Mouse (Mus musculus): Measurements from ENCODE around the gene Zfp866. TPM values are rescaled to one million over a fixed set of nuclear protein-coding genes. Genes with fewer than 3 reads are reported as not detected.

Zfp866 gene
- total RNA-seq, 1 experiment, result 19.1 TPM

DNA sequence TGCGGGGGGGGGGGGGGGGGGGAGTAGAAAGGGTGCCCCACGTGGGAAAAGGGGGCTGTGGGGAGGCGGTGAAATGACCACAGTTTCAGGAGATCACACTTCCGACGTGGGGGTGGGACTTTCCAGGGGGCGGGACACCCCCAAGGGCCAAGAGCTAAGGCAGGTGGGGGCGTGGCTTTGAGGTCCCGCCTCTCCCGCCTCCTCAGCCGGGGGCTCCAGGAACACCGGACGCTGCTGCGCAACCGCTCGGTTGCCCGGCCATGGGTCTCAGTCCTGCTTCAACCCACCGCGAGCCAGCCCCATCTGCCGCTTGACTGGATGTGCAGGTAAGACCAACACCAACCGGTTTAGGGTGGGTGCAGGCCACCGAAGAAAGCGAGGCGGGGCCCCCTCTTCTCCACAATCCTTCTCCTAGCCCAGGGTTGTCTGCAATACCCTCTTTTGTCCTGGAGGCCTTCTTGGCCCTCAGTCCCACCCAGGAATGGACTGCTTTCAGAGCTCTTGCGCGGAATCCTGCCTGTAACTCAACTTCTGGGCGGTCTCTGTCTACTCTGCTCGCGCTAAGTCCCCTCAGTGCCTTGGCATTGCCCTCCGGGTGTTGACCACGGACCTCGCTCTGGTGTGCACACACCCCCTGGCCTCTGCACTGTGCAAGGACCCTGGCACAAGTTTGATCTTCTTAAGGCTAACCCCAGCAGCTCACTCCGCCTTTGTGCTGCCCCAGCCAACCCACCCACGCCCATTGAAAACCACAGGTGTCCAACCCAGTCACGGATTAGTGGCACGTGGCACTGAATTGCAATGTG is 31.6 kb upstream of the Zfp866 start, which contains the start of gene Lpar2:
Gene Lpar2 (plus strand): TSS at position 44 of the 806 bp plus-strand sequence.
- Histone ChIP-seq H3K9ac (ENCODE audit: insufficient read depth, low read depth, low read length, poor library complexity, severe bottlenecking) (peak within 1 kb of the TSS; percentile 79), H3K27ac (ENCODE audit: insufficient read depth, low read depth, low read length, poor library complexity, severe bottlenecking) (peak within 1 kb of the TSS; percentile 36), H3K9me3 (ENCODE audit: control insufficient read depth, insufficient read depth, low read depth, low read length) (no peaks in the 10 kb centered on the region), H3K36me3 (ENCODE audit: control insufficient read depth, insufficient read depth, low read length, poor library complexity, severe bottlenecking) (peaks cover 5% of the 10 kb centered on the region; the same call in 1 of the 2 replicates), H3K4me1 (ENCODE audit: control insufficient read depth in 2 of 2, insufficient read depth in 2 of 2, low read length in 2 of 2, poor library complexity in 1 of 2) (peaks cover 0 to 19% of the 10 kb centered on the region in 2 experiments; a peak in 1 of 4 replicates), H3K4me3 (ENCODE audit: insufficient read depth in 1 of 2, low read depth in 1 of 2, low read length in 2 of 2, poor library complexity in 1 of 2, severe bottlenecking in 1 of 2) (peak within 1 kb of the TSS; percentile 74 to 83)
- TF ChIP-seq ZNF384 (IDR thresholded peaks at IDR 0.05; ENCODE audit: low read depth, low read length), result no peak
- TF ChIP-seq HCFC1 (IDR thresholded peaks at IDR 0.05; ENCODE audit: borderline replicate concordance, insufficient read depth, low read length), result peak; percentile 30; the same call in 1 of the 2 replicates
- peak; percentile 72 for DNase-seq (ENCODE audit: low read depth, low spot score)
- in situ Hi-C loops (cut with MboI; ENCODE audit: low sequenced_read_pairs in 2 of 2, unreplicated experiment in 2 of 2), result no loop called here

DNA sequence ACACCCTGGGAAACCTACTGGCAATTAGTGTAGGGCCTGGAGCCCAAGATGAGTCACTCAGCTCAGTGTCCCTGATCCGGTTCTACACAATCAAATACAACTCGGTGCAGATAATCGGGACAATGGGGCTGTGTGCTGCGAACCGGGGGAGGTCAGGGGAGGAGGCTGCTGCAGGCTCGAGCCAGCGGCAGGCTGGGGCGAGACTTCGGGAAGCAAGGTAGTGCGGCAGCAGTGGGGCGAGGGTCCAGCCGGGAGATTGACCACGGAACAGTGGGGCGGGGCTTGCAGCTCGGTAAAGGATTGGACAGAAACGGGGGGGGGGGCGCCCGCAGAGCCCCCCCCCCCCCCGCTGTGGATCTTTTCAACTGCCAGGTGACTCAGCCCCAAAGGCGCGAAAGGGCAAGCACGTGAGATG is 31.0 kb upstream of the Zfp866 start:
- TF ChIP-seq ZNF384 (IDR thresholded peaks at IDR 0.05; ENCODE audit: low read depth, low read length) (no peak), ZC3H11A (IDR thresholded peaks at IDR 0.05; ENCODE audit: borderline replicate concordance, low read depth, low read length) (no peak), CHD2 (IDR thresholded peaks at IDR 0.05; ENCODE audit: low read depth, low read length) (no peak), MAFK (IDR thresholded peaks at IDR 0.05; ENCODE audit: insufficient read depth, low read depth, low read length) (no peak), HCFC1 (IDR thresholded peaks at IDR 0.05; ENCODE audit: borderline replicate concordance, insufficient read depth, low read length) (no peak)

DNA sequence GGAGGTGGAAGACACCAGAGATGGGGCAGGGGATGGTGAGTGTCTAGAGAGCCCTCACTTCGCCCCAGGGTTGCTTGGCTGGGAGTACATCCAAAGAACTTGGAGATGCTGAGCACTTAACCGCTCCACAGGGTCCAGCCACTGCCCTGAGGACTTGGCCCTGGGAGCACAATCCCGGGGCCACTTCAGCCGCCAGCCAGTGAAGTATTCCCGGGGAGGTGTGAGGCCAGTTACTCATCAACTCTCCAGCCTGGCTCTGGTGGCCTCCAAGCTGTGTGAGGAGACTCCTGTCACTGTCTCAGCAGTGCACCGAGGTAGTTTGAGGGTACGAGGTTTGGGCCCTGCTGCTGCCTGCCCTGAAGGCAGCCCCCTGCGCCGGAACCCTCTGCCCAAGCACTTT is 29.5 kb upstream of the Zfp866 start:
- Histone ChIP-seq H3K4me3 (ENCODE audit: insufficient read depth in 1 of 2, low read depth in 1 of 2, low read length in 2 of 2, poor library complexity in 1 of 2, severe bottlenecking in 1 of 2) (no peak overlapping the region), H3K36me3 (ENCODE audit: control insufficient read depth, insufficient read depth, low read length, poor library complexity, severe bottlenecking) (peaks cover 5% of the 10 kb centered on the region; the same call in 1 of the 2 replicates), H3K4me1 (ENCODE audit: control insufficient read depth in 2 of 2, insufficient read depth in 2 of 2, low read length in 2 of 2, poor library complexity in 1 of 2) (peaks cover 0 to 17% of the 10 kb centered on the region in 2 experiments; a peak in 1 of 4 replicates), H3K27ac (ENCODE audit: insufficient read depth, low read depth, low read length, poor library complexity, severe bottlenecking) (no peak overlapping the region), H3K9ac (ENCODE audit: insufficient read depth, low read depth, low read length, poor library complexity, severe bottlenecking) (no peak overlapping the region), H3K9me3 (ENCODE audit: control insufficient read depth, insufficient read depth, low read depth, low read length) (no peaks in the 10 kb centered on the region)
- TF ChIP-seq MAFK (IDR thresholded peaks at IDR 0.05; ENCODE audit: insufficient read depth, low read depth, low read length) (no peak), CHD2 (IDR thresholded peaks at IDR 0.05; ENCODE audit: low read depth, low read length) (no peak), HCFC1 (IDR thresholded peaks at IDR 0.05; ENCODE audit: borderline replicate concordance, insufficient read depth, low read length) (no peak), ZNF384 (IDR thresholded peaks at IDR 0.05; ENCODE audit: low read depth, low read length) (no peak), ZC3H11A (IDR thresholded peaks at IDR 0.05; ENCODE audit: borderline replicate concordance, low read depth, low read length) (no peak)
- DNase-seq (ENCODE audit: low read depth, low spot score), result no peak
- in situ Hi-C loops (cut with MboI; ENCODE audit: low sequenced_read_pairs in 2 of 2, unreplicated experiment in 2 of 2), result no loop called here

More for the DNA sequence above, 31.0 kb upstream of the Zfp866 start:
- Histone ChIP-seq H3K27ac (ENCODE audit: insufficient read depth, low read depth, low read length, poor library complexity, severe bottlenecking) (peak overlapping the region; percentile 36), H3K4me3 (ENCODE audit: insufficient read depth in 1 of 2, low read depth in 1 of 2, low read length in 2 of 2, poor library complexity in 1 of 2, severe bottlenecking in 1 of 2) (peak overlapping the region; percentile 74 to 83), H3K36me3 (ENCODE audit: control insufficient read depth, insufficient read depth, low read length, poor library complexity, severe bottlenecking) (peaks cover 5% of the 10 kb centered on the region; the same call in 1 of the 2 replicates), H3K9ac (ENCODE audit: insufficient read depth, low read depth, low read length, poor library complexity, severe bottlenecking) (peak overlapping the region; percentile 79), H3K9me3 (ENCODE audit: control insufficient read depth, insufficient read depth, low read depth, low read length) (no peaks in the 10 kb centered on the region), H3K4me1 (ENCODE audit: control insufficient read depth in 2 of 2, insufficient read depth in 2 of 2, low read length in 2 of 2, poor library complexity in 1 of 2) (peaks cover 0 to 19% of the 10 kb centered on the region in 2 experiments; a peak in 1 of 4 replicates)
- no peak for DNase-seq (ENCODE audit: low read depth, low spot score)
- in situ Hi-C loops (cut with MboI; ENCODE audit: low sequenced_read_pairs in 2 of 2, unreplicated experiment in 2 of 2), result no loop called here

DNA sequence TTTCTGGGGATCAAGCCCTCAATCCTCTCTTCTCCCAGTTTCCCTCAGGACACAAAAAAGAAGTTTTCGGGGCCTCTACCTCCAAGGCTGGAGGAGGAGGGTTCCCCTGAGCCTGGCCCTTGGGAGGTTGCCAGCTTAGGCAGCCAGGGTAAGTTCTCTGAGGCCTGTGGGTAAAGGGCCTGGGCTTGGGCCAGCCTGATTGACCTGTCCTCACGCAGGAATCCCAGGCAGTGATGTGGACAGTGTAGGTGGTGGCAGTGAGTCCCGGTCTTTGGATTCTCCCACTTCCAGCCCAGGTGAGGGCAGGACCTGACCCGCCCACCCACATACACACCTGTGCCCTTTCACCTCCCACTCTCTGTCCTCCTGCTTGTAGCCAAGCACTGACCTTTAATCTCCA is 24.4 kb upstream of the Zfp866 start:
- Histone ChIP-seq H3K4me1 (ENCODE audit: control insufficient read depth in 2 of 2, insufficient read depth in 2 of 2, low read length in 2 of 2, poor library complexity in 1 of 2) (peaks cover 2 to 7% of the 10 kb centered on the region in 2 experiments; a peak in 1 of 4 replicates), H3K9me3 (ENCODE audit: control insufficient read depth, insufficient read depth, low read depth, low read length) (no peaks in the 10 kb centered on the region), H3K9ac (ENCODE audit: insufficient read depth, low read depth, low read length, poor library complexity, severe bottlenecking) (no peak overlapping the region), H3K36me3 (ENCODE audit: control insufficient read depth, insufficient read depth, low read length, poor library complexity, severe bottlenecking) (no peaks in the 10 kb centered on the region), H3K27ac (ENCODE audit: insufficient read depth, low read depth, low read length, poor library complexity, severe bottlenecking) (no peak overlapping the region), H3K4me3 (ENCODE audit: insufficient read depth in 1 of 2, low read depth in 1 of 2, low read length in 2 of 2, poor library complexity in 1 of 2, severe bottlenecking in 1 of 2) (no peak overlapping the region)
- TF ChIP-seq CHD2 (IDR thresholded peaks at IDR 0.05; ENCODE audit: low read depth, low read length), result no peak
- DNase-seq (ENCODE audit: low read depth, low spot score), result no peak
- in situ Hi-C loops (cut with MboI; ENCODE audit: low sequenced_read_pairs in 2 of 2, unreplicated experiment in 2 of 2), result no loop called here

All from ES-E14 (cell line).